9 mouse cellular contexts compared by ENCODE assay signal in genomic region chr4:137912768-137913305, GRCm38 (mm10). TPM values are rescaled to one million over a fixed set of nuclear protein-coding genes. Genes with fewer than 3 reads are reported as not detected.
DNase-seq lines count a peak whose midpoint lies in the region; ATAC-seq and TF ChIP-seq lines count a peak whose summit lies in the region.
"Had no signal": no experiment of that assay in that cellular context is flagged by ENCODE, and none has a peak within 500 bp of the region (broad histone marks: within the 10 kb centered on the region; RNA-seq: fewer than 3 reads in every experiment).

No protein-coding gene starts in this region.

- no peak for DNase-seq in testis, postnatal 14 days (ENCODE audit: low spot score)
- no peak for DNase-seq in liver, embryonic 13.5 days
- no peak for DNase-seq in Muller cell, postnatal 12 days (ENCODE audit: inconsistent ontology term)
- no peak for DNase-seq in urinary bladder, adult 18-20 months (ENCODE audit: low spot score in 2 of 2)
- DNase-seq in layer of hippocampus, adult 9-10 months (ENCODE audit: low spot score): no peak
- no peak for DNase-seq in MN1 (ENCODE audit: low spot score)

- no peak for TF ChIP-seq CTCF in testis, adult 2 months (IDR thresholded peaks at IDR 0.05; ENCODE audit: control insufficient read depth, insufficient read depth, insufficient replicate concordance, low read depth, low read length)

- no peak for TF ChIP-seq POLR2A in testis, adult 2 months (IDR thresholded peaks at IDR 0.05; ENCODE audit: control insufficient read depth, low read depth, low read length)

- 47% methylated on average over 12 of the region's 13 CpGs for WGBS in hindbrain, embryonic 16.5 days
- WGBS in liver, embryonic 13.5 days (ENCODE audit: insufficient replicate concordance): 40% methylated on average over 13 of the region's 13 CpGs

- peak; percentile 6; the same call in 1 of the 2 replicates for ATAC-seq in hindbrain, embryonic 16.5 days
- no peak for ATAC-seq in liver, embryonic 13.5 days (ENCODE audit: low read depth)
- ATAC-seq: Patski had no signal

- no peaks in the 10 kb centered on the region for H3K27me3 ChIP-seq in testis, adult 2 months (ENCODE audit: control insufficient read depth, insufficient read depth, low read length)
- H3K27me3 ChIP-seq in hindbrain, embryonic 16.5 days (replicated peaks; ENCODE audit: control insufficient read depth, insufficient read depth, low read length): no peaks in the 10 kb centered on the region
- H3K27me3 ChIP-seq in liver, embryonic 13.5 days: peaks cover 5% of the 10 kb centered on the region; the same call in 1 of the 2 replicates
- H3K27me3 ChIP-seq: Patski had no signal

- H3K27ac ChIP-seq in testis, adult 2 months (ENCODE audit: control insufficient read depth, insufficient read depth, low read depth, low read length): no peak overlapping the region
- H3K27ac ChIP-seq in hindbrain, embryonic 16.5 days (ENCODE audit: low read depth, low read length): peak overlapping the region; percentile 53
- no peak overlapping the region for H3K27ac ChIP-seq in liver, embryonic 13.5 days

- H3K36me3 ChIP-seq in testis, adult 2 months (ENCODE audit: control insufficient read depth, insufficient read depth, low read length): no peaks in the 10 kb centered on the region
- H3K36me3 ChIP-seq in hindbrain, embryonic 16.5 days (ENCODE audit: control insufficient read depth, insufficient read depth, low read length): no peaks in the 10 kb centered on the region
- no peaks in the 10 kb centered on the region for H3K36me3 ChIP-seq in liver, embryonic 13.5 days

- H3K4me2 ChIP-seq in hindbrain, embryonic 16.5 days (ENCODE audit: low read length): peak overlapping the region; percentile 97
- H3K4me2 ChIP-seq in liver, embryonic 13.5 days: peak overlapping the region; percentile 86

- peak overlapping the region; percentile 81 for H3K9ac ChIP-seq in hindbrain, embryonic 16.5 days (ENCODE audit: low read depth, low read length)
- peak overlapping the region; percentile 61 for H3K9ac ChIP-seq in liver, embryonic 13.5 days

- no peaks in the 10 kb centered on the region for H3K9me3 ChIP-seq in hindbrain, embryonic 16.5 days (ENCODE audit: control insufficient read depth, low read length)
- no peaks in the 10 kb centered on the region for H3K9me3 ChIP-seq in liver, embryonic 13.5 days (replicated peaks)

- peaks cover 12% of the 10 kb centered on the region for H3K4me1 ChIP-seq in testis, adult 2 months (ENCODE audit: control insufficient read depth, insufficient read depth, low read length)
- peaks cover 22% of the 10 kb centered on the region for H3K4me1 ChIP-seq in hindbrain, embryonic 16.5 days (ENCODE audit: control insufficient read depth, insufficient read depth, low read depth, low read length)
- H3K4me1 ChIP-seq in liver, embryonic 13.5 days (replicated peaks): peaks cover 53% of the 10 kb centered on the region

- peak overlapping the region; percentile 83 for H3K4me3 ChIP-seq in testis, adult 2 months (ENCODE audit: control insufficient read depth, low read depth, low read length)
- peak overlapping the region; percentile 64 for H3K4me3 ChIP-seq in hindbrain, embryonic 16.5 days (ENCODE audit: low read length)
- peak overlapping the region; percentile 59 for H3K4me3 ChIP-seq in liver, embryonic 13.5 days (replicated peaks)

RNA-seq across cellular contexts. Expression of gene Ece1, which starts 50.8 kb away (rescaled TPM):
- polyA plus RNA-seq in testis, adult 2 months (2012; rRNA removed): 4.7 and 6.0 TPM in 2 replicates
- polyA plus RNA-seq in hindbrain, embryonic 16.5 days (2015; fragmentation: Nextera tagmentation; extraction: Ambion mirVana): 18.5 and 29.8 TPM in 2 replicates
- polyA plus RNA-seq in liver, embryonic 13.5 days (2015; fragmentation: Nextera tagmentation; extraction: Ambion mirVana): 12.3 and 14.2 TPM in 2 replicates
